Mouse (Mus musculus) thymus, postnatal 0 days (tissue): ENCODE results near the gene Mgat4c. TPM values are rescaled to one million over a fixed set of nuclear protein-coding genes. Genes with fewer than 3 reads are reported as not detected.

ENCODE experiments used
- DNase-seq: peaks from one replicate; pipeline ENCODE4 v3.0.0-alpha.2; 2015; ENCODE audit warnings: low spot score
- polyA plus RNA-seq: library from polyadenylated mRNA; unstranded; fragments of >200 nt; fragmentation: Nextera tagmentation; extraction: Ambion mirVana; gene quantifications from 2 replicates; pipeline ENCODE4 v1.2.1, GENCODE M21; 2015

Mgat4c gene
- polyA plus RNA-seq = 0.05 TPM in 1 of 2 replicates, not detected in the other

DNA sequence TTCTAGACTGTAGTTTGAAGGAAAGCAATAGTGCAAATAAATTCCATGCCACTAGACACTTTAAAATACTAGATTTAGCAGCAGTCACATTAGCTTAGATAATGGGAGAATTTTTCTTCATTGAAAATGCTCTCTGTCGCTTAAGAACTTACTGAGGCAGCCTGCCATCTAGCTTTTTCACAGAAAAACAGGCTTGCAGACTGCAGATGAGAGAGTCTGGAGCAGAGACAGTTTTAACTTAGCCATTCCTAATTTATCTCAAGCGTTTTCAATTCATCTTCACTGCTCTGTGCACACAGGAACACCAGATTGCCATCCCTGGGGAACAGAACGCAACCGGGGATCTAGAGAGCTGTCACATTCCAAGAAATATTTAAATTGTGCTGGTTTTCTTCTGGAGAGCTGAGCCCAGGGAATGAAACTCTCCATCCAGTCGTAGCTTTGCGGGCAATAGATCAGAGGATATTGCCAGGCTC lies at the start of gene Mgat4c:
TSS of gene Mgat4c (plus strand) at position 51 of the 476 bp plus-strand sequence.
- DNase-seq = no peak

DNA sequence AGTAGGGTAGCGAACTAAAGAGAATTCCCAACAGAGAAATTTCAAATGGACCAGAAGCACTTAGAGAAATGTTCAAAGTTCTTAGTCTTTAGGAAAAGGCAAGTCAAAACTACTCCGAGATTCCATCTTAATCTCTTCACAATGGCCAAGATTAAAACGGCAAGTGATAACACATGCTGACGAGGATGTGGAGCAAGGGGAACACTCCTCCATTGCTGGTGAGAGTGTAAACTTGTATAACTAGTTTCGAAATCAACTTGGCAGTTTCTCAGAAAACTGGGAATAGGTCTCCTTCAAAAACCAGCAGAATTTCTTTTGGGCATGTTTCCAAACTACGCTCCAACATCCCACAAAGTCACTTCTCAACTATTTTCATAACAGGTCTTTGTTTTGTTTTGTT lies 46.0 kb upstream of the Mgat4c start:
- DNase-seq = no peak

DNA sequence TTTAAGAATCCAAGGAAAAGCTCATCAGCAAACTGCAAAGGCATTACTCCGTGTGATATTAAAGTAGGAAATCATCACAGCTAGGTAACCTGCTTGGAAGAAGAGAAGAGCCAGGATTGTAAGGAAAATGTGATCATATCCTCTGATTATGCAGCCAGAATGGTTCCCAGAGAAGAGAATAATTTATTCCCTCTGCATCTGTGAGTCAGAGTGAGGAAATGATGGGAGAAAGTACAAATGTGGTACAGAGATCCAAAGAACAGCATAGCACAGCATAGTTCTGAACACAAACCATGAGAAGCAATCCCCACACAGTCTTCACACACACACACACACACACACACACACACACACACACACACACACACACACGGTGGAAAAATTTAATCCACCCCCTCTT lies 40.2 kb upstream of the Mgat4c start:
- DNase-seq = no peak

DNA sequence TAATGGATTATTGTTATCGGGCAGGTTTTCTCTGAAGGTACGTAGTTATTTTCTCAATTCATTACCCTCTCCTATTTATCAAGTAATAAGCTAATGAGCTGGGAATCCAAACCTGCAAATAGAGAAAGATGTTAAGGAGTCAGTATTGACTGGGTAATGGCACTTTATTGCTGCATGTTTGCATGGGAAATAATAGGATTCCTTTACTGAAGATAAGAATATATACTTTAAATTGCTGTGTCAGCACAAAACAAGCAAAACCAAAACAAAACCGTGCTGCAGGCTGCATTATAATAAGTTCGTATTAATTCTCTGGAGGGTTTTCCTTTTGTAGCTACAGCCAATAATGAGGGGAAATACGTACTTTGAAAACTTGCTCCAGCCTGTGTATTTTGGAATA lies 627 bp downstream of the Mgat4c start:
- DNase-seq = no peak

DNA sequence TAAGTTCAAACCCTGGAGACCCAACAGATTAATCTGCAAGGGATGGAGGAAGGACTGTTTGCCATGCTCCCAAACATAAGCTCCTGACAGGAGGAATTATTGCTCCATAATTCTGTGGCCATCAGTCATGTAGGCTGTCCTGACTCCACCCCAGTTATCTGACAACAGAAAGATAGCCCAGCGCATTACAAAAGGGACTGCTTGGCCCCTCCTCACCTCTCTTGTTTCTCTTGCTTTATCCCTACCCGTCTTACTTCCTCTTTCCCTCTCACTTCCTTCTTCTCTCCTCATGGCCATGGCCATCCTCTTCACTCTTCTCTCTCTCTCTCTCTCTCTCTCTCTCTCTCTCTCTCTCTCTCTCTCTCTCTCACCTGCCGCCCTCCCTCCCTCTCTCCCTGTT lies 80.5 kb downstream of the Mgat4c start:
- no peak for DNase-seq

DNA sequence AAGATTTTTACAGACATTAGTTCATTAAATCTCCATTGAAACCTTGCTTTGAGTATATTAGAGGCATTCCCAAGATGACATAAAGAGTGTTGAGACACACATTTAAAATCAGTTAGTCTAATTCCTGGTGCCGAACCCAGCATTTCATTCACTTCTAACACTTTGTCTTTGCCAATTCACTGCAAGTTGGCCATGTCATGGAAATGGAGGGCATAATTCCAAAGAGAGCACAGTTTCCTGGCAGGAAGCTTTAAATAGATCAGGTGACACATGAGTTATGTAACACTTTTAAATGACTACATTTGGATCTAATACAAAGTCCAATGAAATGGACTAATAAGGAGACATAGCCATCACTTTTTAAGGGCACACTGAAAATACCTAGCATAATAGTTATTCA lies 89.4 kb downstream of the Mgat4c start:
- no peak for DNase-seq

DNA sequence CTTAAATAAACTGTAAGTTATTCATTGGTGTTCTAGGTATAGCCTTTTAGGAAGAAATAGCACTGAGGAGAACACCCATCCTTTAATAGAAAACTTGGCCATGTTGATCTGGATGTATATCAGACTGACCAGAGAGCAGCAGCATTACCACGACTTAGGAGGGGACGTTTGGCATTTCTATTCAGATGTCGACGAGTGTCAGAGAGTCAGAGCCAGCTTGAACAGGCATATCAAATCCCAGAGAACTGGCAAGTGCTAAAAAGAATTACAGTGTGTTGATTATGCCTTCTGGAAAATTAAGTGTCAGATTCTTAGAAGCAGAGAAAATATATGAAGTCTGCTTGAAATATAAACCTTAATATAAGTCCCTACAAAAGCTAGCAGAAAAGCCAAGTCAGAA lies 89.9 kb downstream of the Mgat4c start:
- DNase-seq = no peak

DNA sequence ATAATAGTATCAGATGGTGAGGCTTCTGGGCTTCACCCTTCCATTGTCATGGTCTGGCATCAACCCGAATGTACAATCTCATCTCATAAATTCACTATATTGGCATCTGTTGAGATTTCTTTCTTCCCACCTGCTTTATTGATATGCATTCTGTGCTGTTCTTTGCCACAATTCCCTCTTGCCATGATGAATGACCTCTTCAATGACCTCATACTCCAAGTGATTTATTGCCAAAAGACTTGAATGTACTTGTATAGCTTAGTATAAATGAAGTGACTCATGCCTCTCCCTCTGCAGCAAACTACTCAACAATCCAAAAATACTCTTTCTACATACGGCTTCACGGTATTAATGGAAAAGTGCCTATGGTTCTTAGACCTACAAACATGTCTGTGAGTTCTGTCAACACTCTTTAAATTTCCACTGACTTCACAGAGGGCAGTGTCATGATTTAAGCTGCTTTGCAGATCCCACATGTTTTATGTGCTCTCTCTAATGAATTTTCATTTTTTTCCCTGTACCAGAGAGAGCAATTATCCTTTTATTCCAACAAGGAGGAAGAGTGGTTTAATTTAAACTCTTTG lies 102.0 kb downstream of the Mgat4c start:
- no peak for DNase-seq

DNA sequence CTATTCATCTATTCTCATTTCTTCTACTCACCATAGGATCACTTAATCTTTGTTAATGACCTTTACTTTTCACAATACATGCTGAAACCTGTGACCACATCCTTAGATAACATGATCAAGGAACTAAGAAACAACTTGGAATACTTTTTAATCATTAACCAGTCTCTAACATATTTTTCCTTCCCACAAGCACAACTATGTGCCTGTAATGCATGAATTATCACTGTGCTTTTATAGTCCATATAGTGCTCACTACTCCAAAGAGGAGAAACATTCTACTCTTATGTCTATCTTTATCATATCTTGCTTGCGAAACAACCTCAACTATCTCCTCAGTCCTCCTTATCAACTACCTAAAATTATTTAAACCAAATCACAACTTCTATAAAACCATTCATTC lies 114.2 kb downstream of the Mgat4c start:
- no peak for DNase-seq

DNA sequence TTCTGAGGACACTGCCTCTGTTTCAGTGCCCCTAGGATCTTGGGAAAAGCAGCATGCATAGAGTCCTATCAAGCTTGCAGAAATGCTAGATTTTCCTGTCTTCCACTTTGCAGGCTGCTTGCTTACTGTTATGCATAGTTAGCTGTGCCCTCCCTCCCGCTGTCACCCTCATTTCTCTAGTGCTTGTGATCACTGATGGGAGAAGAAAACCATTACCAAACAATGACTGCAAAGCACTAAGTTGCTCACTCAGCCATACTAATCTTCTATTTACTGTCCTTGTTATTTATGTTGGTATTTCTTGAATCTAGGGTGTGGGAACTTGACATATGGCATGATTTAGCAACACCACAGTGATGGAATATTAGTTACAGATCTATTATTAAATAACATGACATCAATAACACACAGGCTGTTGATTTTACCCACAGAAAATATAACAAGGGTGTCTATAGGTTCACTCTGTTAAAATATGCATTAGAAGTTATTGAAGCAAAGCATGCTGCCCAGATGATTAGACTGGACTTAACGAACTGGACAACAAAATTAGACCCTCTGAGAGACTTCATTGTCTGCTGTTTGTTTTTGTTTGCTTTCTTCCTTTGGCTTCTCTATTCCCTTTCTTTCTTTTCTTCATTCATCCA lies 117.7 kb downstream of the Mgat4c start:
- no peak for DNase-seq

DNA sequence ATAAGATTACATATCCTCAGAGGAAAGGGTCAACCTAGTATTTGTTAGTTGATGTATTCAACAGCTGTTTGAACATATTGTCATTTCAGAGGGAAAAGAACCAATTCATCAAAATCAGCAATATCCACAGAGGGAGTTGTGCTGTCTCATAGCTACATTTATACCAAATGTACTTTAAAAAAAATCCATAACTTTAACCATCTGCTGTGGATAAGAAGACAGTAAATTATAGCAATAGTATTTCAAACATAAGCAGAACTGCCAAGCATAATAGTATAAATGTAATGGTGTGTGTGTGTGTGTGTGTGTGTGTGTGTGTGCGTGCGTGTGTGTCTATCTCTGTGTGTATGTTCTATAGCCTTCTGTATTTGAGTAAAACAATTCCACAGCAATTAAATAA lies 127.5 kb downstream of the Mgat4c start:
- no peak for DNase-seq

DNA sequence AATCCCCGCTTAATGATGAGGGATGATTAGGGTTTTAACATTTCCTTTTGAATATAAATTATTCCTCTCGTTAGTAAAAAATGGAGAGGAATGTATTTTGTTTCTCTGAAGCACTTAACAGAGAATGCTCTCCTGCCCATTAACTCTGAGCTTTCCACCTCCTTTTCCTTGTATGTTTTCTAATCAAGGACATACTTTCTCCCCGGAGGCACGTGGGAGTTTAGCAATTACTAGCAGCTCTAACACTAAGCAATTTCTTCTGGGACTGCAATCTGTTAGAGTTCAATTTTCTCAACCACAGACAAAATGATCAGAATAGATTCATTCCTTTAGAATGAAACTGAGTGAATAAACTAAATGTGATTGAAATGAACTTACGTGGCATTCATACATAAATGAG lies 135.6 kb downstream of the Mgat4c start:
- DNase-seq = no peak

DNA sequence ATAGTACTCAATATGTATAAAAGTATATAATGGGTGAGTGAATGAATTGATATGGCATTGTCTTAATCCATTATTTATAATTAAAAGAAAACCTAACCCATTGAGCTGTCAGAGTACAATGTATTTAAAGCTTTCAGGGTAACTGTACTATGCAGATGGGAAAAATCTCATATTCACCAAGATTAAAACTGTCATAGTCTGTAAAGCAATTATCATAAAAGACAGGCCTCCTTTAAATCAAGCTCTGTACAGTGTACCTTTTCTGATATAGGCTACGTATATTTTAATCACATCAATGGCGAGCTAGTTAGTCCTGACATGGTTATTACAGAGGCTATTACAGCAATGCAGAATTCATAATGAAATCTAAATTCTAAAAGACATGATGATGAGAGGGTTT lies 146.7 kb downstream of the Mgat4c start:
- DNase-seq = no peak

DNA sequence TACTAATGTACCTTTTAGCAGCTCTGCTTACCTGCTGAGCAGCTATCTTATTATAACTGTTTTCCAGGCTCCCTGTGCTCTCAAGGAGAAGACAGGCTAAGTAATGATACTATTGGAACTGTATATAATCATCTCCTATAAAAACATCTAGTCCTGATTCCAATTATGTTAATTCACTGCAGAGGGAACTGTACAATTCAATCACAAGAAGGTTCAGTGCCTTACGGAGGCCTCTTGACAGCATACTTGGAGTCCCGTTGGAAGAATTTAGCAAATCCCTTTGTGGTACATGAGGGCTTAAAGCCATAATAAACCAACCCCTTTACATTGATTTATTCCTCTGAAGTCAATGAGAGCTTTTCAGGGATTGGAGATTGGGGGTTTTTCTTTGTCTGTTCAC lies 174.8 kb downstream of the Mgat4c start:
- DNase-seq = no peak

DNA sequence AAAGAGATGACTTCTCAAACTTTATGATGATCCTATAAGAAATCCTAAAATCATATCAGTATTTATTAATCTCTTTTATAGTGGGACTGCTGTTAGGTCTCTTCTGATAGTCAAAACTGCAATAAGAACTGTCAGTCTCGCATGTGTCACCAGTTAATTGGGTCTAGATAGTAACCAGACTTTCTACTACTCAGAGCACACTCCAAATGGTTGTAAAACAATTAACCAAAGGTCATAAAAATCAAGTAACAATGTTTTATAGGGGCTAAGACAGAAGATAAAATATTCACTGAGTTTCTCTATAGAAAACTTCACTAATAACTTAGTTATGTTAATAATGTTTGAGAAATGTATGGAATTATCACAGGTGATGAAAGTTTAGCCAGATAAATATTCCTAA lies 208.6 kb downstream of the Mgat4c start:
- no peak for DNase-seq

DNA sequence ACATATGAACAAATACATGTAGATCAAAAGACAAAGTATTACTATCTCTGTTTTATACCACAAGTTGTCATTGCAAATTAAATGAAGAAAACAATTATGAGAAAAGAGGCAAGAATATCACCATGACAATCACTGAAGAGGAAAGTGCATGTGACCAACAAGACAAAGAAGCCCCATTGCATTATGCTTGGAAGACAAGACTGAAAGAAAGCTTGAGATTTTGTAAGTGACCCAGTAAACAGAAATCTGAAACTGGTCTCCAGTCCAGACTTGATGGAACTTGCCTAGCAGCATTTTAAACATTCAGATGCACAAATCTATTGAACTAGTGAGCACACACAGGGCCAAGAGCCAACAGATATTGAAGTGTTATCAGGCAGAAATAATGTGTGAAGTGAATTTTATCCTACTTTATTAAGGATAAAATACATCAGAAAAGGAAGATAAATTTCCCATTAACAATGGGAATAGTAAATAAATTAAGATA lies 236.1 kb downstream of the Mgat4c start:
- no peak for DNase-seq

DNA sequence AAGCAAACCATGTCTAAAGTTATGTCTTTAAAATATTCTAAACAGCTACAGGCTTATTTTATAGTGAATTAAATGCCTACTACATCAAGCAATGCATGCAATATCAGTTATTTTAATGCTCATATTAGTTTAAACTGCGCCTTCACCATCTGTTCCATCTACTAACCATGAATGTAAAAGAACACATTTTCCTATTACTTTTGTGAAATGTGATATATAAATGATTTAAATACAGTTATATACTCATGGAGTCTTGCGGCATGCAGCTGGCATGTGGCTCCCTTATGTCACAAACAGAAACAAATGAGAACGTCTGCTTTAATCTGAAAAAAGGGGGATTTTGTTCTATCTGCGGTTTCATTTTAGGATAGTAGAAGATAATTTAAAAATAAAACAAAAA lies 316.3 kb downstream of the Mgat4c start:
- DNase-seq = no peak

DNA sequence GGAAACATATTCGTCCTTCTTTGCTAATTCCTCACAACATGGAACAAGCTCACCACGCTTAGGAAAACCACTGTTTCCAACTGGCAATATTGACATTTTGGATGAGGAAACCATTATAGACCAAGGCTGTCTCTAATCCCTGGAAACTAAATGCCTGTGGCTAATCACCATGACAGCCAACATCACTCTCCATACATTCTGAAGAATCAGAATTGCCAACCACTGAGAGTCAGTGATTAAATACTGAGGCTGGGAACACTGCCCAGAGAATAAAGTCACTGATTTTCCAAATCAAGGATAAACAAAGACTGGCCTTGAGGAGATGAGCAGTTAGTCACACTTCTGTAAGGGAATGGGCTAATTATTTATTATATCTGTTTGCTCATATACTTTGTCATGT lies 361.2 kb downstream of the Mgat4c start:
- no peak for DNase-seq

DNA sequence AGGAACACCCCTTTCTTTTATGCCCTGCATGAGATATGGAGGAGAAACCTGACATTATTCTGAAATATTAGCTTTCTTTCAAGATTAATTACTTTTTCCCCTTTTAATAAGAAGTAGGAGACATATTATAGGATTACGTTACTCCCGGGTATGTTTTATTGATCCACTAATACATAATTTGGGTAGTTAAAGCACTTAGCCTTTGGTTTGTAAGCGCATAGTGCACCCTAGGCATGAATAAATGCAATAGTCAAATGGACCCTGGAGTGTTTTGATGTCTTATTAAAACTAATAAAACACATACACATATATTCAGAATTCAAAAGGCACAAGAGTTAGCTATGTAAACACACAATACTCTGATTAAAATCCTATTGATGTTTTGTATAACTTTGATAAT lies 374.9 kb downstream of the Mgat4c start:
- DNase-seq = no peak

DNA sequence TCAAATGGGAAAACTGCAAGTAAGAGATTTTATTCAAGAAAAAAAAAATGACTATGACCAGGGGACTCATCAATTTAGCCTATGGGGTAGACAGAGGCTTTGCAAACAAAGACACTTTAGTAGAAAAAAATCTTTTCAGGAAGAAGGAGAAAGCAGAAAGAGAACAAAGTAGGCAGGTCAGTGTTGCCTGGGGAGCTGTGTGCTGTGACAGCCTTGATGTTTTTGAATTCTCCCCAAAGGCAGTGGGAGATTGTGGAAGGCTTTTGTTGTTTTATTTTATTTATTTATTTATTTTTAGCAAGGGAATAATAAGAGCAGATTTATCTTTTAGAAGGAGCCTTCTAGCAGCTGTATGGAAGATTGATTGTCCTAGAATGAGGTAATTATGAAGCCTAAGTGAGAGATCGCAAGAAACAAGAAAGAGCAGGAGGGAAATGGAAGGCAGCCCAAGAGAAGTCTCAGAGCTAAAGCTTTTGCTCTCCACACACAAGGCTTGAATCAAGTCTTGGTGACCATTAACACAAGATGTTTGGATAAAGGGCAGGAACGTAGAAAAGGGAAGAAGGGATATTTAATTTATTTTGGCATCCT lies 375.8 kb downstream of the Mgat4c start:
- no peak for DNase-seq

DNA sequence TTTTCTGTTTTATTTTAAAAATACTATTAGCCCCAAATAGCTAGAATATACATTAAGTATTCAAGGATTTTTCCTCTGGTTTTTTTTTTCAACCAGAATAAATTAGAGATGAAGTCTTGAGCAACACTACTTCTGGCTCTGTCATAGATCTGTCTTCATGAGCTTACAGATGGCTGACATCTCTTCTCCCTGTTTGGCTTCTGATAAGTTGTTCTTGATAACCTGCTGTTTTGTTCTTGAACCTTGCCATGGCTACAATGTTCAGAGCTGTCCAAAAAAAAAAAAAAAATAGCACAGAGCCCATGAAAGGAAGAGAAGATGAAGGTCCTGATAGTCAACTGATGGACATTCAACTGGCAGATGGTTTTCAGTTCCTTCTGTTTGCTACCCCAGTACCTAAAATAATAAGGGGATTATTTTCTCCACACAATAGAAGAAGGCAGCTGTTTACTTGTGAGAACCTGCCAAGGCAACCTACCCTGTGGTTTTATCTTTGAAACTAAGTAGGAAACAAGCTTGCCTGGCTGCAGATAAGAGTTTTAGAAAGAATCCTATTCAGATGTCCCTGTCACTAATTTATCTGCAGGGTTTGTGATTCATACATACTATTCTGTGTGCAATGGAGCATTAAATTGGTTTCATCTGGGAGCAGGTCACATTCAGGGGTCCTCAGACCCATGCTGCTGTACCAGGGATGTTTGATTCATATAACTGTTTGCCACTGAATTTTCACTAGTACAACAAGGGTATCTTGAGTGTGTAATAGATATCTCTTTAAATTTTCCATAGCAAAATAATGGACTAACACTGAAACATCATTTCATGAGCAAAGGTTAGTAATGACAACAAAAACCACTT lies 393.5 kb downstream of the Mgat4c start:
- no peak for DNase-seq

DNA sequence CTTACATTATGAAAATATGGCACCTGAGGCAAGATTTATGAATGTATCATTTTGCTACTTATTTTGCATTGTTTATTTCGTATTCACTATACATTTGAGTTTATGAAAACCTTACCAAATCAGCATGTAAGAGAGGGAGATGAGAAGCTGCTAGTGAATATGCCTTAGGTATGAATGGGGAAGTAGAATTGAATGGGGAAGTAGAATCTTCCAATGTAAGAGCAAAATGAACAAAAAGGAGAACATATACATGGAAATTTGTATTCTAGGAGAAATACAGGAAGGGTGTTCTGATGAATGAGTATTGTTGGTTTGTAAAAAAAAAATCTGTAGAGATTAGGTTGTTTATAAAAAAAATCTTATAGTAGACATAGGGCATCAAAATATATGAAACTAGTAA lies 441.9 kb downstream of the Mgat4c start:
- DNase-seq = no peak
